Mouse (Mus musculus): ENCODE data around the gene Nrp2.

DNA sequence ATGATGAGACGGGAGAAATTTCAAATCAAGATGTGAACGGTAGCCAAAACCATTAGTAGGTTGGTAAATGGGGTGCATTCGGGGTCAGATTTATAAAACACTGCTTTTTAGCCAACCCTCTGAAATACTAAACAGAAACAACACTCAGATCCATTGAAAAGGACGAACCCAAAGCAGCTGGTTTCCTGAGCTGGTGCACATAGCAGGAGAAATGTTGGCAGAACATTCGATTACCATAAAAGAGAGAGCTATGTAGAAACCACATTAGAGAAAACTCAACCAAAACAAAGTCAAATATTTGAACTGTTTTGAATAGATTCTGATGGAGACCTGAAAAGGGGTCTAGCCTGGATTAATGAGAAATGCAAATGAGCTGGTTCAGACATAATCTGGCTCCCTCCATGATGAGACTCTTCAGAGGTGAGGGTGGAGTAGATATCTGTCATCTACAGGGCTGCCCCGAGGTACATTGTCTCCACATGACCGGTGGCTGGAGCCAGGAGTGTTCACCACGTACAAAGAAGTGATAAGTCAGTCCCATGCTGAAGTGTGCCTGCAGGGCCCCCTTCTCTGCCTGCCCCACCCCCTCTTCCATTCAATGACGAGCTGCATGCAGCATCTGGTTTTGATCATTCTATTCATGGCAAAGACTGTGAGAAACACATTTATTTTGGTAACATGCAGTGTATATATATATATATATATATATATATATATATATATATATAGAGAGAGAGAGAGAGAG lies 156.6 kb downstream of the Nrp2 start:
- no peak for TF ChIP-seq CTCF (IDR thresholded peaks at IDR 0.05; ENCODE audit: control insufficient read depth, insufficient read depth, insufficient replicate concordance, low read depth, low read length)
- no peak for TF ChIP-seq POLR2A (IDR thresholded peaks at IDR 0.05; ENCODE audit: control insufficient read depth, low read depth, low read length)
